Mouse (Mus musculus) lung, postnatal 14 days (tissue): ENCODE measurements around the gene Rps6ka5.

Experiments used
- DNase-seq: peaks from one replicate; pipeline ENCODE4 v3.0.0; 2021

The Rps6ka5 gene

GRCm38 (mm10) chr12:100726651-100727050 lies at the start of gene Rps6ka5:
TSS of gene Rps6ka5 (minus strand) at chr12:100726983.
- no peak for DNase-seq

- no peak for DNase-seq
Measured at GRCm38 (mm10) chr12:100775911-100776581, 49.3 kb upstream of the Rps6ka5 start.

- no peak for DNase-seq
Measured at GRCm38 (mm10) chr12:100775291-100775690, 48.5 kb upstream of the Rps6ka5 start.

- DNase-seq: no peak
Measured at GRCm38 (mm10) chr12:100774756-100775155, 48.0 kb upstream of the Rps6ka5 start.

GRCm38 (mm10) chr12:100772230-100772984 lies 45.6 kb upstream of the Rps6ka5 start:
- DNase-seq: peak; percentile 60

GRCm38 (mm10) chr12:100770765-100771164 lies 44.0 kb upstream of the Rps6ka5 start:
- DNase-seq: no peak

- no peak for DNase-seq
Measured at GRCm38 (mm10) chr12:100769871-100770270, 43.1 kb upstream of the Rps6ka5 start.

GRCm38 (mm10) chr12:100764329-100765018 lies 37.7 kb upstream of the Rps6ka5 start:
- no peak for DNase-seq

- no peak for DNase-seq
Measured at GRCm38 (mm10) chr12:100762663-100763425, 36.1 kb upstream of the Rps6ka5 start.

GRCm38 (mm10) chr12:100757427-100757826 lies 30.6 kb upstream of the Rps6ka5 start:
- no peak for DNase-seq

- DNase-seq: no peak
Measured at GRCm38 (mm10) chr12:100753716-100754115, 26.9 kb upstream of the Rps6ka5 start.

- DNase-seq: no peak
Measured at GRCm38 (mm10) chr12:100752977-100753376, 26.2 kb upstream of the Rps6ka5 start.

- no peak for DNase-seq
Measured at GRCm38 (mm10) chr12:100742468-100742867, 15.7 kb upstream of the Rps6ka5 start.

- DNase-seq: no peak
Measured at GRCm38 (mm10) chr12:100740313-100740712, 13.5 kb upstream of the Rps6ka5 start.

- no peak for DNase-seq
Measured at GRCm38 (mm10) chr12:100739011-100739570, 12.3 kb upstream of the Rps6ka5 start.

- DNase-seq: no peak
Measured at GRCm38 (mm10) chr12:100738498-100738897, 11.7 kb upstream of the Rps6ka5 start.

GRCm38 (mm10) chr12:100735581-100735980 lies 8.8 kb upstream of the Rps6ka5 start:
- no peak for DNase-seq

- no peak for DNase-seq
Measured at GRCm38 (mm10) chr12:100735156-100735555, 8.4 kb upstream of the Rps6ka5 start.

- peak; percentile 7 for DNase-seq
Measured at GRCm38 (mm10) chr12:100728646-100729485, 2.1 kb upstream of the Rps6ka5 start.

- DNase-seq: no peak
Measured at GRCm38 (mm10) chr12:100727891-100728290, 1.1 kb upstream of the Rps6ka5 start.

- DNase-seq: no peak
Measured at GRCm38 (mm10) chr12:100725458-100725786, 1.4 kb downstream of the Rps6ka5 start.
